Mouse (Mus musculus): ENCODE data around the gene Slc30a6. TPM values are rescaled to one million over a fixed set of nuclear protein-coding genes. Genes with fewer than 3 reads are reported as not detected.
A peak's percentile ranks its signal among the peaks of the same experiment; 100 is the strongest.

Slc30a6 gene
- polyA plus RNA-seq, 1 experiment from 2014 or later = 33.6 TPM

- ATAC-seq = no peak
- Histone ChIP-seq H3K4me1 (ENCODE audit: control insufficient read depth, insufficient read depth, low read length) (no peaks in the 10 kb centered on the region), H3K27me3 (replicated peaks; ENCODE audit: control insufficient read depth, insufficient read depth, low read length) (no peaks in the 10 kb centered on the region), H3K4me2 (ENCODE audit: low read length) (no peak overlapping the region), H3K9ac (ENCODE audit: low read length) (no peak overlapping the region), H3K27ac (ENCODE audit: low read depth, low read length) (no peak overlapping the region), H3K36me3 (ENCODE audit: control insufficient read depth, insufficient read depth, low read length) (peaks cover 16% of the 10 kb centered on the region; the same call in 1 of the 2 replicates), H3K4me3 (ENCODE audit: low read depth, low read length) (no peak overlapping the region), H3K9me3 (replicated peaks; ENCODE audit: control insufficient read depth, low read length) (no peaks in the 10 kb centered on the region)
- DNase-seq (ENCODE audit: low spot score) = no peak
- WGBS = 90% methylated on average over 8 of the region's 8 CpGs
These were observed 34.7 kb downstream of the Slc30a6 start for GRCm38 (mm10) chr17:74430074-74430473.

DNA sequence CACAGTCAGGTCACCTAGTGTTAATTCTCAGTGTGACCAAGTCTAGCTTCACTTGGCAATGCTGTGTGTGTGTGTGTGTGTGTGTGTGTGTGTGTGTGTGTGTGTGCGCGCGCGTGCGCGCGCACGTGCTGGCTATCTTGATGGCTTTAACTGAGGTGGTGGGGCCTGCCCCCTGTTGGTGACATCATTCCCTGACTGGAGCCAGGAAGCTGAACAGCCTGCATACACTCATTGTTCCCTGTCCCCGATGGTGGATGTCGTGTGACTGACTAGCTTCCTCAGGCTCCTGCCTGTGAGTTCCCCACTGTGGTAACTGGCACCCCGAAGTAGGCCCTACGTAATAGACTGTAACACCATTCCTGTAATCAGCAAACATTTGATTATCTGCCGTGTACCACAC is 36.1 kb downstream of the Slc30a6 start:
- peak; percentile 15 for DNase-seq (ENCODE audit: low spot score)
- H3K4me3 ChIP-seq (ENCODE audit: low read depth, low read length) = no peak overlapping the region
- H3K27me3 ChIP-seq (replicated peaks; ENCODE audit: control insufficient read depth, insufficient read depth, low read length) = no peaks in the 10 kb centered on the region
- no peak overlapping the region for H3K4me2 ChIP-seq (ENCODE audit: low read length)
- 58% methylated on average over 13 of the region's 13 CpGs for WGBS
- no peaks in the 10 kb centered on the region for H3K9me3 ChIP-seq (replicated peaks; ENCODE audit: control insufficient read depth, low read length)
- no peak overlapping the region for H3K27ac ChIP-seq (ENCODE audit: low read depth, low read length)
- no peak overlapping the region for H3K9ac ChIP-seq (ENCODE audit: low read length)
- ATAC-seq = no peak; the same call in 1 of the 2 replicates
- H3K4me1 ChIP-seq (ENCODE audit: control insufficient read depth, insufficient read depth, low read length) = no peaks in the 10 kb centered on the region
- H3K36me3 ChIP-seq (ENCODE audit: control insufficient read depth, insufficient read depth, low read length) = peaks cover 11% of the 10 kb centered on the region; the same call in 1 of the 2 replicates

DNA sequence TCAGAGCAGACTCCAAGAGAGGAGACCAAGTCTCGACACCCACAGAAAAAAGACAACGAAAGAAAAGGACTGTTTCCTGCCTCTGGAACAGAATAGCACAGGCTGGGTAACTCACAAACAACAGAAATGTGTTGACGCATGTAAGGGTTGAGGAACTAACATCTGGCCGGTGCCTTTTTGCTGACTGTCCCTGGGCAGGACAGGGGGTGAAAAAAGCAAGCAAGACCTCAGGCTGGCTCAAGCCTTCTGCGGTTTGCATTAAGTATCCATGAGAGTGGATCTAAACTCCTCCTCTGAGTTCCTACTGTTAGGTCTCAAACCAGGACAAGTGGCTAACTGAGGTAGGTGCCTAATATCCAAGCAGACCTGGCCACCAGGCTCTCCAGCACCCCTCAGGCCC is 37.2 kb downstream of the Slc30a6 start:
- Histone ChIP-seq H3K4me3 (ENCODE audit: low read depth, low read length) (no peak overlapping the region), H3K4me1 (ENCODE audit: control insufficient read depth, insufficient read depth, low read length) (no peaks in the 10 kb centered on the region), H3K27ac (ENCODE audit: low read depth, low read length) (no peak overlapping the region), H3K36me3 (ENCODE audit: control insufficient read depth, insufficient read depth, low read length) (0 out of 2 replicates have a peak, but pooled peaks cover 2% of the 10 kb centered on the region), H3K4me2 (ENCODE audit: low read length) (no peak overlapping the region), H3K9ac (ENCODE audit: low read length) (no peak overlapping the region), H3K27me3 (replicated peaks; ENCODE audit: control insufficient read depth, insufficient read depth, low read length) (no peaks in the 10 kb centered on the region), H3K9me3 (replicated peaks; ENCODE audit: control insufficient read depth, low read length) (no peaks in the 10 kb centered on the region)
- DNase-seq (ENCODE audit: low spot score) (no peak), ATAC-seq (no peak)
- WGBS = 87% methylated on average over 5 of the region's 5 CpGs

- no peak for DNase-seq (ENCODE audit: low spot score)
- no peak overlapping the region for H3K4me3 ChIP-seq (ENCODE audit: low read depth, low read length)
- no peak overlapping the region for H3K4me2 ChIP-seq (ENCODE audit: low read length)
- H3K36me3 ChIP-seq (ENCODE audit: control insufficient read depth, insufficient read depth, low read length) = no peaks in the 10 kb centered on the region
- H3K27ac ChIP-seq (ENCODE audit: low read depth, low read length) = no peak overlapping the region
- no peak for ATAC-seq
- no peaks in the 10 kb centered on the region for H3K4me1 ChIP-seq (ENCODE audit: control insufficient read depth, insufficient read depth, low read length)
- WGBS = 82% methylated on average over 9 of the region's 9 CpGs
- H3K9me3 ChIP-seq (replicated peaks; ENCODE audit: control insufficient read depth, low read length) = no peaks in the 10 kb centered on the region
- H3K9ac ChIP-seq (ENCODE audit: low read length) = no peak overlapping the region
- no peaks in the 10 kb centered on the region for H3K27me3 ChIP-seq (replicated peaks; ENCODE audit: control insufficient read depth, insufficient read depth, low read length)
These were observed 42.4 kb downstream of the Slc30a6 start for GRCm38 (mm10) chr17:74437762-74438161.

DNA sequence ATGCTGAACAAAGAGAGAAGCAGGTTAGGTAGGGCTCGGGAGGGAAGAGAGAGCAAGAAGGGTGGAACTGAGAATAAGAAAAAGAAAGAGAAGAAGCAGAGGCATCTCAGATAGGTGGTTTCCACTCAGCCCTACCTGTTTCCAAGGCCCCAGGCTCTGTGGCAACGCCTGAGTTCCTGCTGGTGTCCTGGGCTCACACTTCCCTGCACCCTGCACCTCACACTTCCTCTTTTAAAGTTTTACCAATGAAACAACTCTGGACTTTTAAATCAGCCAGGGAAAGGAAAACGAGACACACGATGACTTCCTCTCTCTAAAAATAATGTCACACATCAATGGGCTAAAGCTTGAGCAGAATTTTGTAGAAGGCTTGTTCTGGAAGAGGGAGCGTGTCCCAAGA is 45.1 kb downstream of the Slc30a6 start:
- Histone ChIP-seq H3K9me3 (replicated peaks; ENCODE audit: control insufficient read depth, low read length) (no peaks in the 10 kb centered on the region), H3K27me3 (replicated peaks; ENCODE audit: control insufficient read depth, insufficient read depth, low read length) (no peaks in the 10 kb centered on the region), H3K9ac (ENCODE audit: low read length) (no peak overlapping the region), H3K36me3 (ENCODE audit: control insufficient read depth, insufficient read depth, low read length) (no peaks in the 10 kb centered on the region), H3K27ac (ENCODE audit: low read depth, low read length) (no peak overlapping the region), H3K4me1 (ENCODE audit: control insufficient read depth, insufficient read depth, low read length) (no peaks in the 10 kb centered on the region), H3K4me2 (ENCODE audit: low read length) (no peak overlapping the region), H3K4me3 (ENCODE audit: low read depth, low read length) (no peak overlapping the region)
- no peak for DNase-seq (ENCODE audit: low spot score)
- ATAC-seq = no peak
- 81% methylated on average over 5 of the region's 5 CpGs for WGBS

DNA sequence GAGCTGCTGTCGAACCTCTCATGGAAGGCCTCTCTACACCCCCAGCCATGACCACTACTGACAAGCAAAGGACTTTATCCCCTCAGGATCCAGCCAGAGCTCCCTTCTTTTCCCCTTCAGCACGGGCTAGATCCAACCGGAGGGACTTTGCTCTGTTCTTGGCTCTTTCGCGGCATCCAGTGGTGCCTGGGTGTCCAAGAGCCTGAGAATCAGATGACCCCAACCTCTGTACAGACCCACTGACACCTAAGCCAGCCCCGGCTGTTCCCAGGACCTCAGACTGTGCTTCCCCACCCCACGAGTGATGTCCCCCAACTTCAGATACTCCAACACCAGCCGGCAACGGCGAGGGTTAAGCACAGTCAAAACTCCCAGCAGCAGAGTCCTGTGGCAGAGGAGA is 54.4 kb downstream of the Slc30a6 start:
- H3K27ac ChIP-seq (ENCODE audit: low read depth, low read length) = no peak overlapping the region
- WGBS = 83% methylated on average over 10 of the region's 10 CpGs
- H3K4me1 ChIP-seq (ENCODE audit: control insufficient read depth, insufficient read depth, low read length) = no peaks in the 10 kb centered on the region
- no peaks in the 10 kb centered on the region for H3K27me3 ChIP-seq (replicated peaks; ENCODE audit: control insufficient read depth, insufficient read depth, low read length)
- H3K4me2 ChIP-seq (ENCODE audit: low read length) = no peak overlapping the region
- H3K9me3 ChIP-seq (replicated peaks; ENCODE audit: control insufficient read depth, low read length) = no peaks in the 10 kb centered on the region
- no peak overlapping the region for H3K9ac ChIP-seq (ENCODE audit: low read length)
- H3K4me3 ChIP-seq (ENCODE audit: low read depth, low read length) = no peak overlapping the region
- no peak for DNase-seq (ENCODE audit: low spot score)
- H3K36me3 ChIP-seq (ENCODE audit: control insufficient read depth, insufficient read depth, low read length) = no peaks in the 10 kb centered on the region
- ATAC-seq = no peak

GRCm38 (mm10) chr17:74453928-74454327 is 58.5 kb downstream of the Slc30a6 start:
- Histone ChIP-seq H3K4me3 (ENCODE audit: low read depth, low read length) (no peak overlapping the region), H3K27ac (ENCODE audit: low read depth, low read length) (no peak overlapping the region), H3K9ac (ENCODE audit: low read length) (no peak overlapping the region), H3K9me3 (replicated peaks; ENCODE audit: control insufficient read depth, low read length) (no peaks in the 10 kb centered on the region), H3K4me1 (ENCODE audit: control insufficient read depth, insufficient read depth, low read length) (no peaks in the 10 kb centered on the region), H3K27me3 (replicated peaks; ENCODE audit: control insufficient read depth, insufficient read depth, low read length) (no peaks in the 10 kb centered on the region), H3K36me3 (ENCODE audit: control insufficient read depth, insufficient read depth, low read length) (no peaks in the 10 kb centered on the region), H3K4me2 (ENCODE audit: low read length) (no peak overlapping the region)
- ATAC-seq (no peak), DNase-seq (ENCODE audit: low spot score) (no peak)
- WGBS = 81% methylated on average over 3 of the region's 3 CpGs

GRCm38 (mm10) chr17:74454660-74455059 is 59.3 kb downstream of the Slc30a6 start:
- Histone ChIP-seq H3K27me3 (replicated peaks; ENCODE audit: control insufficient read depth, insufficient read depth, low read length) (no peaks in the 10 kb centered on the region), H3K9me3 (replicated peaks; ENCODE audit: control insufficient read depth, low read length) (no peaks in the 10 kb centered on the region), H3K27ac (ENCODE audit: low read depth, low read length) (no peak overlapping the region), H3K36me3 (ENCODE audit: control insufficient read depth, insufficient read depth, low read length) (no peaks in the 10 kb centered on the region), H3K9ac (ENCODE audit: low read length) (no peak overlapping the region), H3K4me1 (ENCODE audit: control insufficient read depth, insufficient read depth, low read length) (no peaks in the 10 kb centered on the region), H3K4me3 (ENCODE audit: low read depth, low read length) (no peak overlapping the region), H3K4me2 (ENCODE audit: low read length) (no peak overlapping the region)
- no peak for DNase-seq (ENCODE audit: low spot score)
- ATAC-seq = no peak
- WGBS = 87% methylated on average over 1 of the region's 1 CpGs

GRCm38 (mm10) chr17:74455426-74455825 is 60.0 kb downstream of the Slc30a6 start:
- Histone ChIP-seq H3K27ac (ENCODE audit: low read depth, low read length) (no peak overlapping the region), H3K9me3 (replicated peaks; ENCODE audit: control insufficient read depth, low read length) (no peaks in the 10 kb centered on the region), H3K27me3 (replicated peaks; ENCODE audit: control insufficient read depth, insufficient read depth, low read length) (no peaks in the 10 kb centered on the region), H3K4me3 (ENCODE audit: low read depth, low read length) (no peak overlapping the region), H3K36me3 (ENCODE audit: control insufficient read depth, insufficient read depth, low read length) (no peaks in the 10 kb centered on the region), H3K4me1 (ENCODE audit: control insufficient read depth, insufficient read depth, low read length) (no peaks in the 10 kb centered on the region), H3K9ac (ENCODE audit: low read length) (no peak overlapping the region), H3K4me2 (ENCODE audit: low read length) (no peak overlapping the region)
- 90% methylated on average over 4 of the region's 4 CpGs for WGBS
- ATAC-seq (no peak), DNase-seq (ENCODE audit: low spot score) (no peak)
